8 mouse cellular contexts compared by ENCODE assay signal in the genomic region with DNA sequence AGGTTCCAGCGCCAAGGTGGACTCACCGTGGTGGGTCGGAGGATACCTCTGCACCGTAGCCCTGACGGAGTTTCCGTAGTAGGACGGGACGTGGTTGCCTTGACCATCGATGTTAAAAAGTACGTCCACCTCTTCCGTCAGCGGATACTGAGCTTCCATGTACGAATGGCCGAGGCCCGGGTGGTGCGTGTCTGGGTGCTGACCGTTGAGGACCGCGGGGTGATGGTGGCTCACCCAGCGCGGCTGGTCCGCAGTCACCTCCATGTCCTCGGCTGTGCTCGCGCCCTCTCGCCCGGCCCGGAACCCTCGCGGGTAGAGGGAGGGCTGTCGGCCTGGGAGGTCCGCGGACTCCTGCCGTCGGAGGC. TPM values are rescaled to one million over a fixed set of nuclear protein-coding genes. Genes with fewer than 3 reads are reported as not detected.
DNase-seq lines count a peak whose midpoint lies in the region; ATAC-seq and TF ChIP-seq lines count a peak whose summit lies in the region.

No protein-coding gene starts in this region.

- peak; percentile 26 for DNase-seq in gastrocnemius, adult 2 months
- DNase-seq in gastrocnemius, adult 8-10 months (ENCODE audit: low spot score in 2 of 2), result no peak
- no peak for DNase-seq in G1E (ENCODE audit: low spot score)
- DNase-seq in liver, embryonic 11.5 days (ENCODE audit: low spot score), result no peak
- DNase-seq in splenic B cell, adult 2 months (ENCODE audit: low read depth, low spot score), result peak; percentile 44
- DNase-seq in urinary bladder, postnatal 25 days (ENCODE audit: low spot score), result no peak
- DNase-seq in c-Kit-positive CD71-positive TER-119-positive erythroid progenitor cells, embryonic 14.5 days (ENCODE audit: low spot score), result no peak

- H3K4me2 ChIP-seq in heart, embryonic 14.5 days (ENCODE audit: low read length), result peak overlapping the region; percentile 95
- peak overlapping the region; percentile 84 for H3K4me2 ChIP-seq in liver, embryonic 11.5 days

- H3K27me3 ChIP-seq in G1E (ENCODE audit: insufficient read depth, low read length), result peaks cover 31% of the 10 kb centered on the region
- peaks cover 64% of the 10 kb centered on the region for H3K27me3 ChIP-seq in heart, embryonic 14.5 days (ENCODE audit: control insufficient read depth, insufficient read depth, low read length)
- peaks cover 88% of the 10 kb centered on the region for H3K27me3 ChIP-seq in liver, embryonic 11.5 days (replicated peaks; ENCODE audit: control insufficient read depth, insufficient read depth, low read length)
- peaks cover 5% of the 10 kb centered on the region for H3K27me3 ChIP-seq in splenic B cell, adult 2 months (ENCODE audit: control insufficient read depth, insufficient read depth, low read length, poor library complexity, severe bottlenecking)

- intact Hi-C loops in gastrocnemius, adult 2 months (cut with DNase I), result no loop called here

- H3K27ac ChIP-seq in gastrocnemius, adult 2 months, result no peak overlapping the region
- no peak overlapping the region for H3K27ac ChIP-seq in heart, embryonic 14.5 days (replicated peaks in 1 of 2; ENCODE audit: control insufficient read depth in 1 of 2, insufficient read depth in 1 of 2, low read depth in 2 of 2, low read length in 2 of 2)
- H3K27ac ChIP-seq in liver, embryonic 11.5 days (ENCODE audit: low read depth, low read length), result no peak overlapping the region

- peaks cover under 1% of the 10 kb centered on the region; the same call in 1 of the 2 replicates for H3K9me3 ChIP-seq in G1E (replicated peaks)
- no peaks in the 10 kb centered on the region for H3K9me3 ChIP-seq in heart, embryonic 14.5 days (ENCODE audit: control insufficient read depth, low read length)
- no peaks in the 10 kb centered on the region for H3K9me3 ChIP-seq in liver, embryonic 11.5 days (ENCODE audit: control insufficient read depth, low read length)

- under 1% methylated on average over 35 of the region's 35 CpGs for WGBS in heart, embryonic 14.5 days
- under 1% methylated on average over 35 of the region's 35 CpGs for WGBS in liver, embryonic 11.5 days

- no peak for ATAC-seq in G1E (ENCODE audit: extremely low read depth, insufficient number of reproducible peaks, low FRiP score, poor library complexity, severe bottlenecking)
- no peak for ATAC-seq in heart, embryonic 14.5 days (ENCODE audit: insufficient number of reproducible peaks, insufficient read depth, low FRiP score, low read depth)
- ATAC-seq in liver, embryonic 11.5 days (replicated peaks; ENCODE audit: low FRiP score), result no peak

- H3K4me3 ChIP-seq in gastrocnemius, adult 2 months, result peak overlapping the region; percentile 77
- H3K4me3 ChIP-seq in G1E (ENCODE audit: low read depth, low read length), result peak overlapping the region; percentile 64
- H3K4me3 ChIP-seq in heart, embryonic 14.5 days (ENCODE audit: control insufficient read depth in 1 of 2, insufficient read depth in 1 of 2, low read depth in 1 of 2, low read length in 2 of 2), result peak overlapping the region; percentile 55 to 60
- peak overlapping the region; percentile 56 for H3K4me3 ChIP-seq in liver, embryonic 11.5 days (ENCODE audit: low read depth, low read length)

- TF ChIP-seq CTCF in gastrocnemius, adult 2 months (IDR thresholded peaks at IDR 0.05), result no peak
- TF ChIP-seq CTCF in G1E (IDR thresholded peaks at IDR 0.05; ENCODE audit: low read depth, low read length), result no peak

- H3K36me3 ChIP-seq in G1E (replicated peaks), result peaks cover 43% of the 10 kb centered on the region
- no peaks in the 10 kb centered on the region for H3K36me3 ChIP-seq in heart, embryonic 14.5 days (ENCODE audit: control insufficient read depth, insufficient read depth, low read length)
- no peaks in the 10 kb centered on the region for H3K36me3 ChIP-seq in liver, embryonic 11.5 days (ENCODE audit: control insufficient read depth, insufficient read depth, low read length)
- H3K36me3 ChIP-seq in splenic B cell, adult 2 months (ENCODE audit: control insufficient read depth, insufficient read depth, low read length, poor library complexity, severe bottlenecking), result no peaks in the 10 kb centered on the region

- H3K9ac ChIP-seq in heart, embryonic 14.5 days (ENCODE audit: low read length), result peak overlapping the region; percentile 62
- peak overlapping the region; percentile 41; the same call in 1 of the 2 replicates for H3K9ac ChIP-seq in liver, embryonic 11.5 days (ENCODE audit: low read depth, low read length)

- peaks cover 52% of the 10 kb centered on the region for H3K4me1 ChIP-seq in G1E (ENCODE audit: insufficient read depth, low read depth, low read length)
- peaks cover 13 to 24% of the 10 kb centered on the region in 2 experiments; a peak in 3 of 4 replicates for H3K4me1 ChIP-seq in heart, embryonic 14.5 days (ENCODE audit: control insufficient read depth in 2 of 2, insufficient read depth in 2 of 2, low read length in 2 of 2)
- H3K4me1 ChIP-seq in liver, embryonic 11.5 days (replicated peaks; ENCODE audit: control insufficient read depth, insufficient read depth, low read length), result peaks cover 15% of the 10 kb centered on the region

RNA-seq across cellular contexts. Expression of a gene that starts 3.7 kb away (rescaled TPM):
- total RNA-seq in gastrocnemius, adult 2 months (2021), result not detected
- not detected for total RNA-seq in gastrocnemius, adult 8-10 months (2022)
- not detected in 2 replicates for total RNA-seq in G1E (2014; fragmentation: Nextera tagmentation)
- total RNA-seq in G1E (2017), result not detected in 2 replicates
- polyA plus RNA-seq in G1E (2012), result not detected in 2 replicates
- 0.57 TPM in 1 of 2 replicates, not detected in the other for polyA plus RNA-seq in heart, embryonic 14.5 days (2014; fragmentation: Nextera tagmentation; extraction: Ambion mirVana)
- polyA plus RNA-seq in liver, embryonic 11.5 days (2014; fragmentation: Nextera tagmentation; extraction: Ambion mirVana), result not detected in 2 replicates

RNA-seq across cellular contexts. Expression of a gene that starts 12.0 kb away (rescaled TPM):
- total RNA-seq in gastrocnemius, adult 2 months (2021), result not detected
- not detected for total RNA-seq in gastrocnemius, adult 8-10 months (2022)
- total RNA-seq in G1E (2014; fragmentation: Nextera tagmentation) (12.2 and 13.6 TPM in 2 replicates), G1E (2017) (3.9 and 5.0 TPM in 2 replicates)
- polyA plus RNA-seq in G1E (2012), result 2.9 and 4.9 TPM in 2 replicates
- polyA plus RNA-seq in heart, embryonic 14.5 days (2014; fragmentation: Nextera tagmentation; extraction: Ambion mirVana), result not detected in 2 replicates
- polyA plus RNA-seq in liver, embryonic 11.5 days (2014; fragmentation: Nextera tagmentation; extraction: Ambion mirVana), result not detected in 2 replicates

RNA-seq across cellular contexts. Expression of a gene that starts 12.5 kb away (rescaled TPM):
- under 1 TPM; 0.08 to 0.82 TPM for total RNA-seq in gastrocnemius, adult 2 months (2021)
- 1 to 10 TPM in 1 of 4 experiments, under 1 TPM in 2, not detected in 1; 0.24 to 1.1 (median 0.40) TPM for total RNA-seq in gastrocnemius, adult 8-10 months (2022)
- 13.5 and 19.2 TPM in 2 replicates for total RNA-seq in G1E (2014; fragmentation: Nextera tagmentation)
- total RNA-seq in G1E (2017), result 1.9 TPM in 2 replicates
- polyA plus RNA-seq in G1E (2012), result 17.8 and 18.4 TPM in 2 replicates
- polyA plus RNA-seq in heart, embryonic 14.5 days (2014; fragmentation: Nextera tagmentation; extraction: Ambion mirVana), result 2.4 and 3.1 TPM in 2 replicates
- 4.0 and 4.8 TPM in 2 replicates for polyA plus RNA-seq in liver, embryonic 11.5 days (2014; fragmentation: Nextera tagmentation; extraction: Ambion mirVana)

Comparison
In these comparisons a context has a peak if more than half of its experiments do, and no peak if none do; other contexts are left out.
1. DNase-seq: peak in gastrocnemius, adult 2 months (single experiment) and splenic B cell, adult 2 months (single experiment); none in gastrocnemius, adult 8-10 months (0 of 2), G1E (single experiment), liver, embryonic 11.5 days (single experiment), urinary bladder, postnatal 25 days (single experiment) and c-Kit-positive CD71-positive TER-119-positive erythroid progenitor cells, embryonic 14.5 days (single experiment).
2. RNA of a gene that starts 12.0 kb away (total RNA-seq): 3.9 to 13.6 TPM in G1E; not detected in gastrocnemius, adult 2 months and not detected in gastrocnemius, adult 8-10 months; every median in the first group is over 4 times any median in the second.
3. Peak in every context shown above with its lines, with median percentiles within 50 percentile points of each other: H3K4me3 ChIP-seq.